9 mouse cellular contexts compared by ENCODE assay signal in the genomic region with DNA sequence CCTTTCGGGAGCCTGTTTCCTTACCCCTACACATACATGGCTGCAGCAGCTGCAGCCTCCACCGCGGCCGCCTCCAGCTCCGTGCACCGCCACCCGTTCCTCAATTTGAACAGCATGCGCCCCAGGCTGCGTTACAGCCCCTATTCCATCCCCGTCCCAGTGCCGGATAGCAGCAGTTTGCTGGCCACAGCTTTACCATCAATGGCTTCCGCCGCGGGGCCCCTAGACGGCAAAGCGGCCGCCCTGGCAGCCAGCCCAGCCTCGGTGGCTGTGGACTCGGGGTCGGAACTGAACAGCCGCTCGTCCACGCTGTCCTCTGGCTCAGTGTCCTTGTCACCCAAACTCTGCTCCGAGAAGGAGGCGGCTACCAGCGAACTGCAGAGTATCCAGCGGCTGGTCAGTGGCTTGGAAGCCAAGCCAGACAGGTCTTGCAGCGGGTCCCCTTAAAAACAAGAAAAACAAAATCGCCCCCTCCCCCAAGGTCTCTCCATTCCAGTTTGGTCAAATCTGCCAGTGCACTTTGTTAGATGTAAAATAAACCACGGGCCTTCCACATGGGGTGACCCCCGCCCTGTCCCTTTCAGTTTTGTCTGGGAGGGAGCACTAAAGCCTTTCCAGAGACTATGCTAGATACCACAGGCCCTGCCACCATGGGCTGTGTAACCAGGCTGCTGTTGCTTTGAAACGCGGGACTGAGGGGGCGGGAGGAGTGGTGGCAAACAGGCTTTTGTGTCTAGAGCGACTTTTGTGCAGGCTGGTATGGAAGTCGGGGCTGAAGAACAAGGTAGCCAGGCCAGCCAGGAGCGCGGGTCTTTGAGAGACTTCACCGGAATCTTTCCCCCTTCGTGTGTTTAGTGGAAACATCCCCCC. TPM values are rescaled to one million over a fixed set of nuclear protein-coding genes. Genes with fewer than 3 reads are reported as not detected.
A peak's percentile ranks its signal among the peaks of the same experiment; 100 is the strongest.
DNase-seq lines count a peak whose midpoint lies in the region; ATAC-seq and TF ChIP-seq lines count a peak whose summit lies in the region.
"Had no signal": no experiment of that assay in that cellular context is flagged by ENCODE, and none has a peak within 500 bp of the region (broad histone marks: within the 10 kb centered on the region; RNA-seq: fewer than 3 reads in every experiment).

No protein-coding gene starts in this region.

- H3K27me3 ChIP-seq in kidney, embryonic 16.5 days (ENCODE audit: insufficient read depth, low read length) = peaks cover 92% of the 10 kb centered on the region
- H3K27me3 ChIP-seq in lung, postnatal 0 days (replicated peaks; ENCODE audit: insufficient read depth, low read length) = peaks cover 17% of the 10 kb centered on the region
- H3K27me3 ChIP-seq in cerebellum, adult 2 months (ENCODE audit: control insufficient read depth, insufficient read depth, low read length) = peaks cover 12% of the 10 kb centered on the region; the same call in 1 of the 2 replicates

- no peaks in the 10 kb centered on the region for H3K9me3 ChIP-seq in kidney, embryonic 16.5 days (ENCODE audit: low read length)
- no peaks in the 10 kb centered on the region for H3K9me3 ChIP-seq in lung, postnatal 0 days (ENCODE audit: low read length)
- H3K9me3 ChIP-seq: forebrain, embryonic 12.5 days had no signal

- peak overlapping the region; percentile 26 for H3K4me2 ChIP-seq in kidney, embryonic 16.5 days (replicated peaks; ENCODE audit: low read depth, low read length)
- H3K4me2 ChIP-seq in lung, postnatal 0 days (replicated peaks; ENCODE audit: low read depth, low read length) = peak overlapping the region; percentile 64
- H3K4me2 ChIP-seq: forebrain, embryonic 12.5 days had no signal

- no peak for TF ChIP-seq CTCF in lung, postnatal 0 days (IDR thresholded peaks at IDR 0.05)
- no peak for TF ChIP-seq CTCF in cerebellum, adult 2 months (IDR thresholded peaks at IDR 0.05; ENCODE audit: borderline replicate concordance, insufficient read depth, low read depth, low read length)

- H3K36me3 ChIP-seq in kidney, embryonic 16.5 days (ENCODE audit: insufficient read depth, low read length) = 0 out of 2 replicates have a peak, but pooled peaks cover 11% of the 10 kb centered on the region
- H3K36me3 ChIP-seq in lung, postnatal 0 days (ENCODE audit: insufficient read depth, low read length) = peaks cover 11% of the 10 kb centered on the region; the same call in 1 of the 2 replicates
- H3K36me3 ChIP-seq: forebrain, embryonic 12.5 days had no signal

- H3K9ac ChIP-seq in kidney, embryonic 16.5 days (replicated peaks; ENCODE audit: low read length) = peak overlapping the region; percentile 47
- no peak overlapping the region; the same call in 1 of the 2 replicates for H3K9ac ChIP-seq in lung, postnatal 0 days (replicated peaks; ENCODE audit: low read depth)
- H3K9ac ChIP-seq: forebrain, embryonic 12.5 days had no signal

- peak overlapping the region; percentile 29 for H3K4me3 ChIP-seq in kidney, embryonic 16.5 days (ENCODE audit: low read length)
- H3K4me3 ChIP-seq in lung, postnatal 0 days (ENCODE audit: low read depth, low read length) = peak overlapping the region; percentile 12
- no peak overlapping the region for H3K4me3 ChIP-seq in cerebellum, adult 2 months (replicated peaks; ENCODE audit: insufficient read depth, low read depth, low read length)
- H3K4me3 ChIP-seq: forebrain, embryonic 12.5 days had no signal

- ATAC-seq in kidney, embryonic 16.5 days (ENCODE audit: low FRiP score, low TSS enrichment) = no peak
- peak; percentile 20 to 49; a peak in 2 of 4 replicates for ATAC-seq in hematopoietic stem cell, adult 5-6 weeks (replicated peaks in 1 of 2; ENCODE audit: insufficient read depth in 1 of 2, low FRiP score in 2 of 2, low TSS enrichment in 1 of 2, low read depth in 1 of 2, poor library complexity in 2 of 2, severe bottlenecking in 2 of 2)
- ATAC-seq in lung, postnatal 0 days = peak; percentile 9; the same call in 1 of the 2 replicates

- peak overlapping the region; percentile 73 for H3K27ac ChIP-seq in kidney, embryonic 16.5 days (ENCODE audit: low read length)
- peak overlapping the region; percentile 48 for H3K27ac ChIP-seq in lung, postnatal 0 days (ENCODE audit: low read length)
- H3K27ac ChIP-seq in cerebellum, adult 2 months (ENCODE audit: insufficient read depth, low read length) = no peak overlapping the region
- H3K27ac ChIP-seq: forebrain, embryonic 12.5 days had no signal

- DNase-seq in kidney, postnatal 36 days = no peak
- peak; percentile 67 for DNase-seq in adrenal gland, postnatal 14 days
- peak; percentile 36 for DNase-seq in lung, postnatal 0 days (ENCODE audit: low spot score)
- no peak for DNase-seq in c-Kit-positive CD71-positive TER-119-positive erythroid progenitor cells, embryonic 14.5 days (ENCODE audit: low spot score)
- DNase-seq in cerebellum, adult 2 months = no peak
- DNase-seq in thymus, postnatal 10 days (ENCODE audit: low spot score in 2 of 2) = no peak

- no peak for TF ChIP-seq POLR2A in cerebellum, adult 2 months (IDR thresholded peaks at IDR 0.05; ENCODE audit: borderline replicate concordance, insufficient read depth, low read length)

- 13% methylated on average over 40 of the region's 40 CpGs for WGBS in kidney, embryonic 16.5 days
- 11% methylated on average over 40 of the region's 40 CpGs for WGBS in lung, postnatal 0 days
- WGBS in cerebellum, adult 2 months = 5% methylated on average over 40 of the region's 40 CpGs

- H3K4me1 ChIP-seq in kidney, embryonic 16.5 days (ENCODE audit: insufficient read depth, low read length) = peaks cover 37% of the 10 kb centered on the region
- no peaks in the 10 kb centered on the region; the same call in 1 of the 2 replicates for H3K4me1 ChIP-seq in lung, postnatal 0 days (ENCODE audit: insufficient read depth, low read depth, low read length)
- H3K4me1 ChIP-seq in cerebellum, adult 2 months (ENCODE audit: control insufficient read depth, insufficient read depth, low read length) = no peaks in the 10 kb centered on the region

- TF ChIP-seq EP300 in lung, postnatal 0 days (IDR thresholded peaks at IDR 0.05) = no peak

RNA-seq across cellular contexts. Expression of a gene that starts 12.4 kb away (rescaled TPM):
- 52.6 and 60.5 TPM in 2 replicates for polyA plus RNA-seq in kidney, embryonic 16.5 days (2015; fragmentation: Nextera tagmentation; extraction: Ambion mirVana)
- 176 and 177 TPM in 2 replicates for total RNA-seq in adrenal gland, postnatal 14 days (2021)
- total RNA-seq in hematopoietic stem cell, adult 5-6 weeks (2017) = not detected in 2 replicates
- polyA plus RNA-seq in lung, postnatal 0 days (2015; fragmentation: Nextera tagmentation; extraction: Ambion mirVana) = 44.7 and 54.8 TPM in 2 replicates
- polyA plus RNA-seq in cerebellum, adult 2 months (2012; rRNA removed) = 1.4 and 1.6 TPM in 2 replicates

Comparison
In these comparisons a context has a peak if more than half of its experiments do, and no peak if none do; other contexts are left out.
1. DNase-seq: peak in adrenal gland, postnatal 14 days (single experiment) and lung, postnatal 0 days (single experiment); none in kidney, postnatal 36 days (0 of 2), c-Kit-positive CD71-positive TER-119-positive erythroid progenitor cells, embryonic 14.5 days (single experiment), cerebellum, adult 2 months (0 of 2) and thymus, postnatal 10 days (0 of 2).
2. RNA of a gene that starts 12.4 kb away (polyA plus RNA-seq): 52.6 to 60.5 TPM in kidney, embryonic 16.5 days and 44.7 to 54.8 TPM in lung, postnatal 0 days; 1.4 to 1.6 TPM in cerebellum, adult 2 months; every median in the first group is over 10 times any median in the second.